Mouse (Mus musculus): ENCODE results near the gene Cd79a.
A peak's percentile ranks its signal among the peaks of the same experiment; 100 is the strongest.

The Cd79a gene

DNA sequence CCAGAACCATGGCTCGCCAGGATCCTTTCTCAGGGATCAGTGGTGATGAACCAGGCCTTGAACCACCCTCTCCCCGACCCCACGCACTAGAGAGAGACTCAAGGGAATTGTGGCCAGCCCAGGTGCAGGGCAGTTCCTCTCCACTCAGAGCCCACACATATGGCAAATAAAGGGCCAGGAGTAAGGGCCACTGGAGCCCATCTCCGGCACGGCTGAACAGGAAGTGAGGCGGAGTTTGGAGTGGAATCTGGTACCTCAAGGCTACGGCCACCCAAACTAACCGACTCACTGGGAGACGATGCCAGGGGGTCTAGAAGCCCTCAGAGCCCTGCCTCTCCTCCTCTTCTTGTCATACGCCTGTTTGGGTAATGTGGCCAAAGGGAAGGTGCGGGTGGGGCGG, at the start of gene Cd79a:
Gene Cd79a, plus strand, starts transcription at position 158 of the 400 bp plus-strand sequence.
- ATAC-seq (ENCODE audit: insufficient number of reproducible peaks, low FRiP score, low TSS enrichment) = no peak

DNA sequence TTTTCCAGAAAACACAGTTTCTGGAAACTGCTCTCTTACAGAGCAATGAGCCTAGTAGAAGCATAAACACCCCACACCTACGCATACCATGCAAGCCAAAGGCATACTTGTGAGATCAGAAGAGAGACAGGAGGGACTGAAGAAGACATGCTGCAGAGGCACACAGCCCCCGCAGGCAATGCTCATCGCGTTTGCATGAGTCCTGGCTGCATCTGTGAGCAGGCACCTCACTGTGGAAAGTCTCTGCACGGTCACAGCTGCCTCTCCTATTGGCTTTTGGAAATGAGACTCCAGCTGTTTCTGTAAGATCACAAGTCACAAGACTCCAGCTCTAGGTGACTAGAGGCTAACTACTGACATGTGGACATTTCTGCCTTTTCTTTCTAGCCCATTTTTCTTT, 47.0 kb upstream of the Cd79a start:
- ATAC-seq (ENCODE audit: insufficient number of reproducible peaks, low FRiP score, low TSS enrichment) = no peak

DNA sequence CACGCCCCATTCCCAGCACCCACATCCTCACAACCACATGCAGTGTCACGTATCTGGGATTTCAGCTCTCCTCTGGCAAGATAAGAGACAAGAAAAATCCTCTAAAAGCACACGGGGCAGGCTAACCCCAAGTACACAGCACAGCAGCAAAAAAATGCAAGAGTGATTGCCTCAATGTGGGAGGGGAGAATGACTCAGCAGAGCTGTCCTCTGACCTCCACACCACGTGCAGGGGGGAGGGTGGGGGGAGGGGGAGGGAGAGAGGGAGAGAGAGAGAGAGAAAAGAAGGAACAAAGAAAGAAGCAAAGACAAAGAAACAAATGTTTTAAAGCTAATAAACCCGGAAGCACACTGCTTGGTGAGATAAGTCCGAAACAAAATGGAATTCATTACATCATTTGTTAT, 46.3 kb upstream of the Cd79a start:
- ATAC-seq (ENCODE audit: insufficient number of reproducible peaks, low FRiP score, low TSS enrichment) = no peak

DNA sequence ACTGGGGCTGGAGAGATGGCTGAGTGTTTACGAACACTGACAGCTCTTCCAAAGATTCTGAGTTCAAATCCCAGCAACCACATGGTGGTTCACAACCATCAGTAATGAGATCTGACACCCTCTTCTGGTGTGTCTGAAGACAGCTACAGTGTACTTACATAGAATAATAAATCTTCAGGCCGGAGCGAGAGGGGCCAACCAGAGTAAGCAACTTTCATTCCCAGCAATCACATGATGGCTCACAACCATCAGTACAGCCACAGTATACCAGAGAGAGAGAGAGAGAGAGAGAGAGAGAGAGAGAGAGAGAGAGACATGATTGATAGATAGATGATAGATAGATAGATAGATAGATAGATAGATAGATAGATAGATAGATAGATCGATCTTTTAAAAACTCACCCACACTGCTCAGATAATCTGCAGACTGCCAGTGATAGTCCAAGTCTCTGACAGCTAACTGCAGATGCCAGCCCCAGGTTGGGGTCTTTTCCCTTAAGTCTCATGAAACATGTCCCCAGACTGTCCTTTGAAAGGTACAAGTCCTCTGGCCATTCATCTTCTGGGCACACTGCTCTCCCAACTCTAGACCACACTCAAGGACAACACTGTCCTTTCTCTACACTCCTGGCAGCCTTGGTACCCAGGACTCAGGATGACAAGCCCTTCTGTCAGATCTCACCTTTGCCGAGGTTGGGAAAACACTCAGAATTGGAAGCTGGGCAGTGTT, 45.4 kb upstream of the Cd79a start:
- no peak for ATAC-seq (ENCODE audit: insufficient number of reproducible peaks, low FRiP score, low TSS enrichment)

DNA sequence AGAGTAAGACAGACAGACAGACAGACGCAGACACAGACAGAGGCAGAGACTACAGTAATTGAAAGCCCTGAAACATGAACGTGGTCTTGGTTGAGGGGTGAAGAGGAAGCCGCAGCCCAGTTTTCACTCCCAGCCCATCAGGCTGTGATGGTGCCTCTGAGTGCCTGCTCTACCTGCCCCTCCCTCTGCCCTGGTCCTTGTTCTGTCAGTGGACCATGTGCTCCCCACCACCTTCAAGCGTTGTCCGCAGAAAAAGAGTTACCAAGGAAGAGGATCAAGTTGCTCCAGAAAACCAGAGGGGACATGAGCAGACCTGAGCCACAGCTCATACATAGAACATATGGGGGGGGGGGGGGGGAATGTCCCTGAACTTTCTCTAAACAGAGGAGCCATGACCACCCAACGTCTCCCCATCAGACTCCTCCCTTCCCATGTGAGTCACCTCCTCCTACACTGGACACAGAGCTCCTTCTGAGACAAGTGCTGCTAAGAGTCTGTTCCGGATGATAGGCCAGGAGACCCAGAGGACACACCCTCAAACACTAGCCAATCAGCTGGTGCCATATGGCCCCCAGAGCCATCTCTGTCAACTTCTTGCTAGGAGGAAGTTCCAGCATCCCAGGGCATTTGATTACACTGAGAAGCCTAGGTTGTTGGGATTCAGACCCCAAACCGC, 44.5 kb upstream of the Cd79a start:
- ATAC-seq (ENCODE audit: insufficient number of reproducible peaks, low FRiP score, low TSS enrichment) = no peak

DNA sequence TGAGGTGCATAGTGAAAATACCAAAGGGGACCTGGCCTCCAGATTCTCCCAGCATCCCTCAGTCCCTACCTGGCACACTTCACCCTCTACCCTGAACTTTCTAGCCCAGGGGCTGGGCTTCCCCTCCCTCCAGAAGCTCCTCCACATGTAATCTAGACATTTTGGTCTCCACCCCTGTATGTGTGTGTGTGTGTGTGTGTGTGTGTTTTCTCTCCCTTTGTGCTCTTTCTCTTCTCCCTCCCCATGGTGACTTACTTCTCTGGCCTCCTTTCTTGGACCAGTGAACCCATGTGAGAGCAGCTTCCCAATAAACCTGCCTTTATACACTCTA, 44.0 kb upstream of the Cd79a start:
- ATAC-seq (ENCODE audit: insufficient number of reproducible peaks, low FRiP score, low TSS enrichment) = no peak

DNA sequence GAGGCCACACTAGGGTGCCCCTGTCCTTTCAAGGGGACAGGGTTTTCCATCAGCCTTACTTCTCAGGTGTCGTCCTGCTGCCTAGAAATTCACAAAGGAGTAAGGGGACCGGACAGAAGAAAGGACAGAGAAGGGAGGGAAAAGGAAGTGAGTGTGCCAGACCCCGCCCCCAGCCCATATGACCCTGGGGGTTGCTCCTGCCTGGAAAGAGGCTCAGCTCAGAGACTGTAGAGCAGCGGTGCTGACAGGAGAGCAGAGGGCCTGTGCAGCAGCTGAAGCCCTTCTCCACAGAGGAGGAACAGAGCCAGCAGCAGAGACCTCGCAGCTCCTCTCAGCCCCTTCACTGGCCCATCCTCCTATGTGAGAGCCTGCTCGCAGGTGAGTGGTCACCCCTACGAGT, 43.5 kb upstream of the Cd79a start:
- ATAC-seq (ENCODE audit: insufficient number of reproducible peaks, low FRiP score, low TSS enrichment) = no peak

DNA sequence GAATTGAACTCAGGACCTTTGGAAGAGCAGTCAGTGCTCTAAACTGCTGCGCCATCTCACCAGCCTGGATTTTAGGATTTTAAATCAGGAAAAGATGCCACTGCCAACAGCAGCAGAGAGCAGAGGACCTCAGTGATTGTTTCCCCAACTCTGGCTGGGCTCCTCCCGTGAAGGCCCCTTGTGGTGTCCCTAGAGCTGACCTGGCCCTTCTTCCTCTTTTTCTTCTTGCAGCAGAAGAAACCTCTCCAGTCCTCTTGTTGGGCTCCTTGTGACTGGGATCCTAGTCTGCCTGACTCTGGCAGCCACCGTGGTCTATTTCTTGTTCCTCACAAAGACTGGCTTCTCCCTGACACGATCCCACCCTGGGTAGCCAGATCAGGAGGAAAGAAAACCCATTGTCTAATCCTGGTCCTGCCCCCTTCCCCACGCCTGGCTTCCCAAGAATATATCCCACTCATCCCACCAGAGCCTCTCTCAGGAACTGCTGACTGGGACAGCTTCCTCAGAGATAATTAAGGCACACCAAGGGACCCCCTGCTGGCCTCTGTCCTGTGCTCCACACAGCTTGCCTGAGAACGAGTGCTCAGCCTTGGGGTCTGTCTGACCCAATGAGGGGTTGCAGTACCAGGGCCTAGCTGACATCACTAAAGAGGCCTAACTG, 40.6 kb upstream of the Cd79a start:
- no peak for ATAC-seq (ENCODE audit: insufficient number of reproducible peaks, low FRiP score, low TSS enrichment)

DNA sequence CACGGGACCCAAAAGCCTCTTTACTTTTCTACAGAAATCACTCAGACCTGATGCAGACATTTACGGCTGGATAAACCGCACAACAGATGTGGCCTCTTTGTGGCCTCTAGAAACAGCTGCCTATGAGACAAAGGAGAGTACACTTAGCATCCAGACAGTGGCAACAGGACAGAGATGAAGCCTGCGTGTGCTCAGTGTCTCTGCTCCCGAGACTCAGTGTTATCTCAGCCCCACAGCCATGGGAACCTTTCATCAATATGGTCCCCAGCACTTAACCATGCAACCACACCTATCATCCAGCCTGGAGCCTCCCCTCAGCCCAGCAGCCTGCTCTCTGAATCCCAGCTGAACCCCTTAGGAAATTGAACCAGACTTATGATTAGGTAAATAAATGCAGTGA, 37.9 kb upstream of the Cd79a start:
- ATAC-seq (ENCODE audit: insufficient number of reproducible peaks, low FRiP score, low TSS enrichment) = no peak

DNA sequence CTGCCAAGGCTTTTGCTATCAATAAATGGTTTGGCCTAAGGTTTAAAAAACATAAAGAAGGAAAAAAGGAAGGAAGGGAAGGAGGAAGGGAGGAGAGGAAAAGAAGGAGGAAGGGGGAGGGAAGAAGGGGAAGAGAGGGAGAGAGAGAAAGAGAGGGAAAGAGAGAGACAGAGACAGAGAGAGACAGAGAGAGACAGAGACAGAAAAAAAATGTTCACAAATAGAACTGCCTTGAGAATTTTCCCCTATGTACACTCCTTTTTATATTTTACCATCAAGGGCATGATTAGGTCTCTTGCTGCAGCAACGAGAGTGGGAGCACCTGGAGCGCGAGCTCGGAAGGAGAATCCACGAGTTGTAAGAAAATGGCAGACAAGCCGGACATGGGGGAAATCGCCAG, 35.3 kb upstream of the Cd79a start, which contains the start of gene Gm9844:
Gene Gm9844, plus strand, starts transcription at position 301 of the 400 bp plus-strand sequence.
- no peak for ATAC-seq (ENCODE audit: insufficient number of reproducible peaks, low FRiP score, low TSS enrichment)

DNA sequence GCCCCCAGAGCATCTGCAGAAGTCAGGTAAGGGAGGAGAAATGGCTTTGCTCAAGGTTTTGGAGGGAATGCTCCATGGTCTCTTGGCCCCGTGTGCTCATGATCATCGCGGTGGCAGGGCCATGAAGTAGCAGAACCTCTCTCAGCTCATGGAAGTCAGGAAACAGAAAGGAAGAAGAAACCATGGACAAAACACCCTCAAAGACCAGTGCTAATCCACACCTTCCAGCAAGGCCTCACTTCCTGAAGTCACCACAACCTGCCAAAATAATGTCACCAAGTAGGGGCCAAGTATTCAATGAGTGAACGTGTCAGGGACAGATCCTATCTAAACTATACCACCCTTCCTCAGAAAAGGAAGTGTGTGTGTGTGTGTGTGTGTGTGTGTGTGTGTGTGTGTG, 34.3 kb upstream of the Cd79a start:
- ATAC-seq (ENCODE audit: insufficient number of reproducible peaks, low FRiP score, low TSS enrichment) = no peak

DNA sequence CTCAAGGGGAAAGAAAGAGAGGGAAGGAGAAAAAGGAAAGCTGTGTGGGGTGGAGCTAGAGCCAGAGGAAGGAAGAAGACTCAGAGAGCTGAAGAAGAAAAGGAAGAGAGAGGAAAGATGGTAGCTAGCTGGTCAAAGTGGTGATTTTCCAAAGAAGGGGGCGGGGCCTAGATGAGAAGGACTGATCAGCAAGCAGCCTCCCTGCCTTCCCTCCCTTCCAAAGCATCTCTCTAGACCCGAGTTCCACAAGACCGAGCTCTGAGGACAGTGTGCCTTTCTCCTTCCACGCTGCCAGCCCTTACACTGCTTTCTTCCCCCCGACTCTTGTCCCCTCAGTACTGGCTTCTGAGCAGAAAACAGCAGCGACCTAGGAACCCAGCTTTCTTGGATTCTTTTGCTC, 33.0 kb upstream of the Cd79a start:
- no peak for ATAC-seq (ENCODE audit: insufficient number of reproducible peaks, low FRiP score, low TSS enrichment)

DNA sequence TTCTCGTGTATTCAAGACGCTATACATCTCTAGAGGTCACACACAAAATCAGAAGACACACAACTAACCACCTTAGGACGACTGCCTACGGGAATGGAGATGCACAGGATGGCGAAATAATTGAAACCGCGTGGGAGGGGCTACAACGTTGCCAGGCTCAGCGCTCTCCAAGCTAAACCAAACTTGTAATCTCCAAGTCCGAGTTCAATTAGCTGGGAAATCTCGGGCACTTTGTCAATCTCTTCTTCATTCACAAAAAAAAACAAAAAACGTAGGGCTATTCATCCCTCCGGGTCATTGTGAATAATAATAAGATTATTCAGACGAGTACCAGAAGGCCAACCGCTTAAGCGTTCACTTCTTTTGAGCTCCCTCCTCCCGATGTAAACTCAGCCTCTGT, 28.1 kb upstream of the Cd79a start:
- ATAC-seq (ENCODE audit: insufficient number of reproducible peaks, low FRiP score, low TSS enrichment) = no peak

DNA sequence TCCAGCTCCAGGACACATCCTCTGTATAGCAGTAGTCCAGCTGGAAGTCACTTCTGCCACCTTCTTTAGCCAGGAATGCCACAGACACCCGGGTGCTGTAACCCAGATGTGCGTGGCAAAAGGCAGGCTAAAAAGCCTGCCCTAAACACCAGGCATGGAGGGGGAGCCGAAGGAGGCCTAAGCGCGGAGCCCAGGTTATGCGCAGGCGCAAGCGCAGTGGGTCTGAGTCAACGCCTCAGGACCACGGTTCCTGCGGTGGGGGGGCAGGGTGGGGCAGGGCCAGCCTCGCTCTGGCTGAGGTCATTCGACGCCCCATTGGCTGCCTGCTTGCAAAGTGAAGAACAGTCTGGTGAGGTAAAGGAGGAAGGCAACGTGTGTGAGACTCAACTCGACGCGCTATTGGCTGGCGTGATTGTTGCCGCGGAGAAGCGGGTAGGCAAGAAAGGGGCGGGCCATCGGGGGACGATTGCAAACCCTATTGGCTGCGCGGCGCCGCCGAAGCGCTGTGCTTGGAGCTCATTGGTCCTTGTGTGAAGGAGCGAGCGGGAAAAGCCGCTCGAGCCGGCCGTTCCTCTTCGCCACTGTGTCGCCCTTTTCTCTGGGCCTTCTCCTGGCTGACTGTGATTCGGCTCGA, 27.5 kb upstream of the Cd79a start, which contains the start of the genes Lypd4 and Dmrtc2:
Gene Lypd4, minus strand, starts transcription at position 410 of the 634 bp plus-strand sequence.
Gene Dmrtc2, plus strand, starts transcription at position 526 of the 634 bp plus-strand sequence.
- no peak for ATAC-seq (ENCODE audit: insufficient number of reproducible peaks, low FRiP score, low TSS enrichment)

DNA sequence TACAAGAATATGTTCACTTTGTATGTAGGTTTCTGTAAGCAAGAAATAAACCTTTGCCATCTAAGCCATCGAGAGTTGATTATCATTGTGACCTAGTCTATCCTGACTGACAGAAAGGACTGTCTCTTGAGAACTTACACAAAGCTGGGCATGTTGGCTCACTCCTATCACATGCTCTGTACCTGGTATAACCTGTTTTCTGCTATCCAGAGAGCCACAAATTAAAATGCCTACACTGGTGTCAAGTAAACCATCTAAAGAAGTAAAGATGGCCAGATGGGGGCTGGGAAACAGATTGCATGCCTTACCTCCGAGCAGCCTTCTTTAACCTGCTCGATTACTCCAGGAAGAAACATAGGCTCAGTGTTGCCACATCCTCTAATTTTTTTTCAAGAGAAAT, 19.6 kb upstream of the Cd79a start:
- ATAC-seq (ENCODE audit: insufficient number of reproducible peaks, low FRiP score, low TSS enrichment) = no peak

DNA sequence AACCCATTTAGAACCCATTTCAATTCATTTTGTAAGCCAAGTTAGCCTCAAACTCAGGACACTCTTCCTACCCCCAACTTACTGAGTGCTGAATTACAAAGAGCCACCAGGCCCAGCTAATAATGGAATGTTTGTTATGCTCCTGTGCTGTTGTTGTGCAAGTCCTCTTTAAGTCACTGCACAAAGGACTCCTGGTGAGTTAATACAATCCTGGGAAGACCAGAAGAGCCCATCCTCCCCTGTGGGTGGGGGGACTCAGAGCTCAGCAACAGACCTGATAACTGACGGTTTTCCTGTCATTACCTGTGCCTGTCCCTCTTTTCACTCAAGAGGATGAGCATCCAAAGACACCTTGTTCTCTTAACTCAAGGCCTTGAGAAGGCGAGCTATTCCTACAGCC, 17.6 kb upstream of the Cd79a start:
- ATAC-seq (ENCODE audit: insufficient number of reproducible peaks, low FRiP score, low TSS enrichment) = no peak

DNA sequence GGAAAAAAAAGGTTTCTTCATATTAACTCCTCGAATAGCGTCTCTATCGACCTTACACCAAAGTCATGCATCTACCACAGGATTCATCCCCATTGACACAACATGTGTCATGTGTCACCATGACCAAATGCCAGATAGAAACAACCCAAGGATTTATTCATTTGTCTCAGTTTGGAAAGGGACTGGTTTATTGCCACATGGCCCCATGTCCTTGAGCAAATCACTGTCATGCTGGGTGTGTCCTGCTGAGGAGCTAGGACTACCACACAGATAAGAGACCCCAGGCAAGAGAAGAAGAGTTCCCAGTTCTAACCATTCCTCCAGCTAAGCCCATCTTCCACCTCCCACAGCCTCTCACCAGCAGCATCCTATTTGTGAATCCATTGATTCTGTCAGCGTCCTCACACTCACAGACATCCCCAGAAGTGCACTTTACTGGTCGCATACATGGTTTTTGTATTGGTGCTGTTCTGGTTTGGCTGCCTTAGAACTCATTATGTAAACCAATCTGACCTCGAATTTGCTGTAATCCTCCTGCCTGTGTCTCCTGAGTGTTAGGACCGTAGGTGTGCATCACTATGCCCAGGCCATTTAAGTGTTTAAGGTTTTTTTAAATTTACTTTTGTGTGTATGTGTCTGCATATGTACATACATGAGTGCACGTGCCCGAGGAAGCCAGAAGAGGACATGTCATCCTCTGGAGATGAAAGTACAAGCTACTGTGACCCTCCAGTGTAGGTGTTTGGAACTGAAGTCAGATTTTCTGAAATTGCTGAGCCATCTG, 14.6 kb upstream of the Cd79a start:
- no peak for ATAC-seq (ENCODE audit: insufficient number of reproducible peaks, low FRiP score, low TSS enrichment)

DNA sequence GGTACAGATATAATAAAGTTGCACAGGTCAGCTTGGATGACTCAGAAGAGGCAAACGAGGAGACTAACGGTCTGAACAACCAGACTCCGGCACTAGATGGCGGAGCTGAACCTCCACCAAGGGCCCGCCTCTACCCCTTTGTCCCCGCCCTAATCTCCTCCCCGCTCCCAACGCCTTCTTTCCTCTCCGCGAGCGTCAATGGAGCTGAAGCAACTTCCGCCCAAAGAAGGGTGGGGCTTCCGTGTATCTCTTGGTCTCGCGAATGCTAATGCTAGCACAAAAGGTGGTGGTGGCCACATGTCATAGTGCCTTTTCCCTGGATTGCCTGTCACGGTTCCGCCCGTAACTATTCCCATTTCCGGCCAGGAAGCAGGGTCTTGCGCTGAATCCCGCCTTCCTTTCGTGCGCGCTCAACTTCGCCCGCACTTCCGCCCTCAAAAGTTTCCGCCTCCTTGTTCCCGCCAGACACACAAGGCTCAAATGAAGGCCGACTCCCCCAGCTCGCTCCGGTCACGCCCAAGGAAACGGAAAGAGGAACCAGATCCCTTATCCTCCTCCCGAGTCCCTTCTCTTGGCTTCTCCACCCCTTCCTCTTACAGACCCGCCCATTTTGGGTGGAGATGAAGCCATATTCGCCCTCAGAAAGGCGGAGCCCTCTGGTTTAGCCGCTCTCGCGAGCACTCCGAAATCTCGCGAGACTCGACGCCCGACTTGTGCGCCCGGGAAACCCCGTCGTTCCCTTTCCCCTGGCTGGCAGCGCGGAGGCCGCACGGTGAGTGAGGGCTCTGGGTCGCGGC, 13.1 kb upstream of the Cd79a start, which contains the start of gene Rps19:
Gene Rps19, plus strand, starts transcription at position 476 of the 797 bp plus-strand sequence.
- ATAC-seq (ENCODE audit: insufficient number of reproducible peaks, low FRiP score, low TSS enrichment) = peak; percentile 87

DNA sequence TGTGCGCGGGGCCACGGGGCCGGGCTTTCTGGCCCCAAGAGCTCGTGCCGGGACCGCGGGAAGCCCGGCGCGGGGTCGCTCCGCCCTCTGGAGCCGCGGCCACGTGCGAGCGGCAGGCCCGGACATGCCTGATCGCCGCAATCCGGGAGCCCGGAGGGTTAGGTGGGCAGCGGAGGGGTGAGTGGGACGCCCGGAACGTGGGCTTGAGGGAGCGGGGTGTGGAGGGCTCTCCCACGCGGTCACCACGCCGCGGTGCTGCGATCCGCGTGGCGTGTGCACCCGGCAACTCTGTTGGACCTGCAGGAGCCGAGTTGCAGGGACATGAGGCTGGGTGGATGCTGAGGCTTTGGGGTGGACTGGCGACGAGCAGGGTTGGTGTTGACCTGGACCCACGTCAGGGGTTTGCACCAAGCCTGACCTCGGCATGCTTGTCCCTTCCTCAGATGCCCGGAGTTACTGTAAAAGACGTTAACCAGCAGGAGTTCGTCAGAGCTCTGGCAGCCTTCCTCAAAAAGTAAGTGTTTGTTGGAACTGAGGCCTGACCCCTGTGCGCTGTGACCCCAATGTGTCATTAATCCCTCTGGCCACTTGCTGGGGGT, 12.4 kb upstream of the Cd79a start:
- peak; percentile 11; the same call in 1 of the 2 replicates for ATAC-seq (ENCODE audit: insufficient number of reproducible peaks, low FRiP score, low TSS enrichment)

Measured in cerebellum, adult (tissue).